Comparison of ENCODE assay signal across 11 mouse cellular contexts in the genomic region with DNA sequence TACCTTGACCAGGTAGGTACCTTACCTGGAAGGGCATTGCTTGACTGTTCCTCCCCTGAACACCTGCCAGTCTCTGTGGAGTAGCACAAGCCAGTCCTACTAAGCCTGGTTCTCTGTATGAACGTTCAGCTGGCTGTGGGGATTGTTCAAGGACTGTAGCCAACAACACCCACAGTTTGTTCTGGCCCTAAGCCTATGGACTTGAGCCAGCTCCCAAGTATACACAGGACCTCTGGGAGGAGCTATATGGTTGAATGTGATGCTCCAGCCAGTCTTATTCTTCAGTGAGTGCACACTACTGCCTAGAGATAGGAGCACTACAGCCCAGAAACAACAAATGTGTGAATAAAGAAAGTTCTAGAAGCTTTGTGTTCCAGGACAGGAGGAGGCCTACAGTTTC.
A peak's percentile ranks its signal among the peaks of the same experiment; 100 is the strongest.
DNase-seq lines count a peak whose midpoint lies in the region; ATAC-seq and TF ChIP-seq lines count a peak whose summit lies in the region.
"Had no signal": no experiment of that assay in that cellular context is flagged by ENCODE, and none has a peak within 500 bp of the region (broad histone marks: within the 10 kb centered on the region; RNA-seq: fewer than 3 reads in every experiment).

No protein-coding gene starts in this region.

- TF ChIP-seq CTCF in kidney, postnatal 0 days (IDR thresholded peaks at IDR 0.05; ENCODE audit: low read depth): no peak
- TF ChIP-seq CTCF in kidney, adult 2 months (conservative IDR thresholded peaks at IDR 0.05; ENCODE audit: insufficient read depth, insufficient read length, low read depth, low read length): no peak

- H3K36me3 ChIP-seq in kidney, postnatal 0 days (ENCODE audit: insufficient read depth, low read length): no peaks in the 10 kb centered on the region
- H3K36me3 ChIP-seq in kidney, adult 2 months (ENCODE audit: control insufficient read depth, insufficient read depth, low read length): no peaks in the 10 kb centered on the region
- H3K36me3 ChIP-seq: embryonic facial prominence, embryonic 12.5 days had no signal

- H3K9ac ChIP-seq in kidney, postnatal 0 days (ENCODE audit: low read depth, low read length): no peak overlapping the region
- H3K9ac ChIP-seq: embryonic facial prominence, embryonic 12.5 days had no signal

- H3K4me3 ChIP-seq in kidney, postnatal 0 days (replicated peaks; ENCODE audit: low read depth, low read length): no peak overlapping the region
- H3K4me3 ChIP-seq in kidney, adult 2 months (ENCODE audit: insufficient read depth, low read depth, low read length): no peak overlapping the region
- H3K4me3 ChIP-seq: embryonic facial prominence, embryonic 12.5 days had no signal

- peak; percentile 53 for DNase-seq in kidney, postnatal 0 days (ENCODE audit: low spot score)
- DNase-seq in kidney, adult 2 months: no peak
- DNase-seq in 3T3-L1 (ENCODE audit: low read depth, low spot score) (peak; percentile 51), adipocyte (ENCODE audit: low spot score) (peak; percentile 44)
- peak; percentile 25 to 58 for DNase-seq in layer of hippocampus, adult 8-10 months (ENCODE audit: low spot score in 2 of 2)
- no peak for DNase-seq in urinary bladder, postnatal 36 days (ENCODE audit: low spot score in 2 of 2)
- DNase-seq in c-Kit-positive CD71-positive TER-119-positive erythroid progenitor cells, embryonic 14.5 days (ENCODE audit: low spot score): no peak
- DNase-seq: adrenal gland, adult 8-10 months; gastrocnemius, postnatal 25 days had no signal

- no peak for TF ChIP-seq POLR2A in kidney, adult 2 months (IDR thresholded peaks at IDR 0.05; ENCODE audit: low read depth, low read length)

- H3K4me1 ChIP-seq in kidney, postnatal 0 days (replicated peaks; ENCODE audit: insufficient read depth, low read length): no peaks in the 10 kb centered on the region
- H3K4me1 ChIP-seq in kidney, adult 2 months (ENCODE audit: control insufficient read depth, insufficient read depth, low read length): no peaks in the 10 kb centered on the region
- H3K4me1 ChIP-seq: embryonic facial prominence, embryonic 12.5 days had no signal

- ATAC-seq in kidney, postnatal 0 days (replicated peaks; ENCODE audit: low FRiP score, low read depth): no peak
- ATAC-seq: hindbrain, embryonic 16.5 days had no signal

- H3K4me2 ChIP-seq in kidney, postnatal 0 days (ENCODE audit: low read length): no peak overlapping the region
- H3K4me2 ChIP-seq: embryonic facial prominence, embryonic 12.5 days had no signal

- no peaks in the 10 kb centered on the region for H3K27me3 ChIP-seq in kidney, postnatal 0 days (ENCODE audit: insufficient read depth, low read length)
- no peaks in the 10 kb centered on the region for H3K27me3 ChIP-seq in kidney, adult 2 months (replicated peaks; ENCODE audit: control insufficient read depth, insufficient read depth, low read length)
- H3K27me3 ChIP-seq: embryonic facial prominence, embryonic 12.5 days had no signal

- H3K27ac ChIP-seq in kidney, postnatal 0 days: no peak overlapping the region
- H3K27ac ChIP-seq in kidney, adult 2 months (ENCODE audit: insufficient read depth, low read depth, low read length): no peak overlapping the region
- H3K27ac ChIP-seq: embryonic facial prominence, embryonic 12.5 days had no signal

- WGBS in kidney, postnatal 0 days: 28% methylated on average over 1 of the region's 1 CpGs
- 32% methylated on average over 1 of the region's 1 CpGs for WGBS in kidney, adult 2 months

- no peaks in the 10 kb centered on the region for H3K9me3 ChIP-seq in kidney, postnatal 0 days (replicated peaks; ENCODE audit: low read length)
- H3K9me3 ChIP-seq: embryonic facial prominence, embryonic 12.5 days had no signal

Comparison
In these comparisons a context has a peak if more than half of its experiments do, and no peak if none do; other contexts are left out.
1. DNase-seq: peak in kidney, postnatal 0 days (single experiment), 3T3-L1 (single experiment), adipocyte (single experiment) and layer of hippocampus, adult 8-10 months (2 of 2); none in kidney, adult 2 months (single experiment), urinary bladder, postnatal 36 days (0 of 2) and c-Kit-positive CD71-positive TER-119-positive erythroid progenitor cells, embryonic 14.5 days (single experiment).